Mouse (Mus musculus) erythroblast, adult 5-6 weeks (primary cell): ENCODE results near the gene Gimap7. TPM values are rescaled to one million over a fixed set of nuclear protein-coding genes. Genes with fewer than 3 reads are reported as not detected.

Experiments used
- ATAC-seq: replicated peaks from 2 replicates; pipeline ENCODE4 v1.8.0; 2016; ENCODE audit warnings: moderate number of reproducible peaks, mild to moderate bottlenecking, moderate TSS enrichment, inconsistent platforms; ENCODE audit not compliant: poor library complexity, low FRiP score, severe bottlenecking
- total RNA-seq, 2 experiments: library from RNA; stranded (forward) in 1 of 2; stranded (reverse) in 1 of 2; fragments of 150-400 nt in 1 of 2; fragments of 200-764, 138-1000 nt in 1 of 2; gene quantifications; 2 replicates each; pipeline versions ENCODE4 v1.2.3 to v1.2.4; 2015 to 2017; ENCODE audit warnings: low replicate concordance in 2 of 2

Gimap7 gene
- total RNA-seq, 2 experiments from 2014 or later: not detected

- ATAC-seq: no peak
These were observed 31.3 kb upstream of the Gimap7 start for GRCm38 (mm10) chr6:48687077-48687476.

DNA sequence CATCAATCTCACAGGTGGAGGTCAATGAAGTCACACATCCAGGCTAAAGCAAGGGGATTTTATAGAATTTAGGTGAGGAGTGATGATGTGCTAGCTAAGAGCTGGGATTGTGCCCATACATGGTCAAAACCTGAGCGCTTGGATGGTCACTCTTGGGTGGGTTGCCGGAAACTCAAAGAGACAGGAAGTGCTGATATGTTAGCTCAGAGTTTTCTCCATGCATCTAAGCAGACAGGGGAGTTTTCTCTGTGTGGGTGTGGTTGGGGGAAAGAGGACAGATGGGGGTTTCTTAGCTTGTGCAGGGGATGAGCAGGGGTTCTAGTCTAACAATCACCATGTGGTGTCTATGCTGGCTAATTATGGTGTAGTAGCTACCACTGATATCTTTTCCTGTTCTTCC, 29.1 kb upstream of the Gimap7 start:
- ATAC-seq: no peak

GRCm38 (mm10) chr6:48692962-48693361, 25.5 kb upstream of the Gimap7 start:
- ATAC-seq: no peak

- no peak for ATAC-seq
These were observed 21.4 kb upstream of the Gimap7 start for GRCm38 (mm10) chr6:48696830-48697554.

DNA sequence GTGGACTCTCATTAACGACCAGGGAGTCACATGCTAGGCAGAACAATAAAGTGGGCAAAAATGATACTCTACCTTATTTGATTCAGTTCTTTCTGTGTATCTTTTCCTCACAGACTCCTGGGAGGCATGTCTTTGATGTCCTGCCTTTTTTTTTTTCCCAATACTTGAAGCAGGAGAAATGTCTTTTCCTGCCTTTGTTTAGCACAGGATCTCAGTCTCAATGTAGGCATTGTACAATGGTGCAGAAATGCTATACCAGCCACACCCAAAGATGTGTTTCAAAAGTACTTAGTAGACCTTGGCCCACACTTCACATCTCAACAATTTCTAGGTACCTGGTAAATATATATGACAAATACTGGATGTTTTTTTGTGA, 20.9 kb upstream of the Gimap7 start:
- no peak for ATAC-seq

- no peak for ATAC-seq
These were observed 20.2 kb upstream of the Gimap7 start for GRCm38 (mm10) chr6:48698066-48698856.

- ATAC-seq: no peak
These were observed 19.5 kb upstream of the Gimap7 start for GRCm38 (mm10) chr6:48698888-48699287.

GRCm38 (mm10) chr6:48700251-48701075, 18.0 kb upstream of the Gimap7 start:
- ATAC-seq: no peak

DNA sequence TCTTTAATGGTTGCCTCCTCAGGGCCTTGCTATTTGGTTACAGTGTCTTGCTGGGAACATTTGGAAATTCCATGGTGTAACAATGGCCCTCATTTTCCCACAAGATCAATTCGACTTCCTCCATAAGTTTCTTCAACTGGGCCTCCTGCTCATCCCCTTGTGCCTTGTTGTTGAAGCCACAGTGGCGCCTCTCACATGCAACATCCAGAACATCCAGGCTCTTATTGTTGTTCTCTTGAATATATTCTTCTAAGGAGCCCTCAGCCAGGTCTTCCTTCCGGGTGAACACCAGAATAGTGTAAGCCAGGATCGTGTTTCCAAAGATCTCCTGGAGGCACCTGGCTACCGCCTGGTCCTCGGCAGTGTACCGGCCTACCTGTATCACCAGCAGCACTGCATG, 16.3 kb upstream of the Gimap7 start:
- ATAC-seq: no peak

GRCm38 (mm10) chr6:48702601-48703000, 15.8 kb upstream of the Gimap7 start:
- ATAC-seq: no peak

- ATAC-seq: no peak
These were observed 14.3 kb upstream of the Gimap7 start for GRCm38 (mm10) chr6:48704146-48704545.

- no peak for ATAC-seq
These were observed 12.3 kb upstream of the Gimap7 start for GRCm38 (mm10) chr6:48706130-48706529.

DNA sequence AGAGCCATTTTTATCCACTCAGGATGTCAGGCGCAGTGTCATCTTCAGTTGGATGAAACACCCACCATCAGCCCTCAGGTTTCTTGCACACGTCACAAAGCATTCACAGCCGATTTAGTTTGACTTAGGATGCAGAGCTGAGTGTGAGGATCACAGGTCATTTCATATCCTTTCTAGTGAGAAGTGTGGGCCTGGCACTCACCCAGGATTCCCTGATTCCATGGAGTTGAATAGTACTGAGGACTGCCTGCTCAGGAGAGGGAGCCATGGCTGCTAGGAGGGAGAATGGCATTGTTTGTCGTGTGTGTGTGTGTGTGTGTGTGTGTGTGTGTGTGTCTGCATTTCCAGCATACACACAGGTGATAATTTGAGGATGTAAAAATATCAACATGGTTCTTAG, 1.9 kb downstream of the Gimap7 start:
- no peak for ATAC-seq

- no peak for ATAC-seq
These were observed 5.0 kb downstream of the Gimap7 start for GRCm38 (mm10) chr6:48723468-48723867.

GRCm38 (mm10) chr6:48725476-48725875, 7.1 kb downstream of the Gimap7 start:
- no peak for ATAC-seq

DNA sequence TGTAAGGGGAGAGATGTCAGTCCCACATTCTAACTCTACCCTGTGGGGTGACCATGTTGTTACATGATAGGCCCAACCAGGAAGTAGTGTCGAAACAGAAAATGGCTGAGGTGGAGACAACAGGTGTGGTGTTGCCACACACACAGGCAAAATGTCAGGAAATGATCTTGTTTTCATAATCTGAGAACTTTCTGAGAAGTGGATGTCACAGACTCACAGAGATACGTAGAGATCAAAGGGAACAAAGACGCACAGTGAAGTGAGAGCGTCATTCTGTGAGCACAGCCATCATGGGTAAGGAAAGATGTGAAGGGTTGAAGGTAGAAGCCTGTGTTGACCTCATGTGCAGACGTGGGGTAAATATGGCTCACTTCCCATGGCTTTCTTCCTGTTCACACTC, 9.3 kb downstream of the Gimap7 start:
- ATAC-seq: no peak

DNA sequence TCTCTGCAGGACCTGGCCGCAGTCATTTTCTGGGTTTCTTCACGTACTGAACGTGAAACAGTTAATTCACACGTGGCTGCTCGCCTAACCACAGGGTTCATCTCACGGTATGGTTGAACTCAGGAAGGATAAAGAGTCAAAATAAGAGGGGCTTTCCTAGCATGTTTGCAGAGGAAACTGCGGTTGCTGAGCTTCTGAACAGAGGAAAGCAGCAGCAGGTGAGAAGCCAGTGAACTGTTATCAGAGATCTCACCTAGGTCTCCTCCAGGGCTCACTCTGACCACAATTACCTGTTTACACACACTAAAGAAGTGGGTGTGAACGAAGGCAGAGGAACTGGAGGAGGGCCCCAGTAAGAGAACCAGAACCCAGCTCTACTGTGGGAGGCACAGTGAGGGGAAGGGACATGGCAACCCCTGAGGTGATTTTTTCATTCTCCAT, 14.5 kb downstream of the Gimap7 start:
- no peak for ATAC-seq

DNA sequence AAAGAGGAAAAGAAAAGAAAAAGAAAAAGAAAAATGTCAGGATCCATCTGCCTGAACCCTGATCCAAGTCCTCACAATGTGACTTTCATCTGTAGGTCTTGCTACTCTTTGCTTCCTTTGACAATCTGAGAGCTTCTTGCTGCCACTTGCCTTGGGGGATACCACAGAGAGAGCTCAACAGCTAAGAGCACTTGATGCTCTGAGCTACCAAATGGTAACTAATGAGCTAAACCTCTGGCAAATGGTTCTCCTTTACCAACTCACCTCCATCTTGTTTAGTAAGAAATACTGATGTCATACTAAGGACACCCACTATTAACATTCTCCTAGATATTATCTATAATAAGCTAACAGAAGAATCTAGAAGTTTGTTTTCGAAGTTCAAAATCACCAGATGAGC, 15.2 kb downstream of the Gimap7 start:
- no peak for ATAC-seq

DNA sequence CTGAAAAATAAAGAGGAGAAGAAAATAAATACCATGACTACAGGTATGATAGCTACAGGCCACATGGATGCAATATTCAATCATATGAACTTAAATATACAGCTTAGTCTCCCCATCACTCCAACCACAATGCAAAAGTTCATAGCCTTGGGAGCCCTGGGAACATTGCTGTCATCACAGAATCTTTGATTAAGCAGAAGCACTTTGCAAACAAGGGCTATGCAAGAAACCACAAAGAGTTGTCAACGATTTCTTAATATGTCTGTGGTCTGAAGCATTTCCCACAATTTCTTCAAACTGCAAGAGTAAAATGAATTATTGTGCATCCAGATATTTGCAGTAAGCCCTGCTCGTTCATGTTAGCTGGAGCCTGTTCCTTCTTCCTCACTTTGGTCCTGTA, 18.6 kb downstream of the Gimap7 start:
- no peak for ATAC-seq

DNA sequence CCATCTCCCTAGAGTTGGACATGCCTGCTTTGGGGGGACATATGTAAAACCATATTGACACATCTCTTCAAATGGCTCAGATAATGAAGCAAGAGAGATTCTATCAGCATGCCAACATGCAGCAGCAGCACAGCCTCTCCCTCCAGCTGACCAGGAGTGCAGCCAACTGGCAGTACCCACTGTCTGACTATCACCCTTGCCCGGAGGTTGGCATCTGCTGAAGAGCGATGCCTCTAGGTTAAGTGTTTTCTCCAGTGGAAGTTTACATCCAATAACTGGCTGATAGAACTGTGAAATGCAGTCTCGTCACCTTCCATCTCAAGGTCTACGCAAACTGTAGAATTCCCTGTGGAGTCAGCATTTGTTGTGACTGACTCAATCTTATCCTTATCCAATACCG, 19.3 kb downstream of the Gimap7 start:
- ATAC-seq: no peak
